Mouse (Mus musculus): Measurements from ENCODE around the gene Agbl4. TPM values are rescaled to one million over a fixed set of nuclear protein-coding genes. Genes with fewer than 3 reads are reported as not detected.

Gene Agbl4
- total RNA-seq, 2 experiments from 2014 or later: not detected

DNA sequence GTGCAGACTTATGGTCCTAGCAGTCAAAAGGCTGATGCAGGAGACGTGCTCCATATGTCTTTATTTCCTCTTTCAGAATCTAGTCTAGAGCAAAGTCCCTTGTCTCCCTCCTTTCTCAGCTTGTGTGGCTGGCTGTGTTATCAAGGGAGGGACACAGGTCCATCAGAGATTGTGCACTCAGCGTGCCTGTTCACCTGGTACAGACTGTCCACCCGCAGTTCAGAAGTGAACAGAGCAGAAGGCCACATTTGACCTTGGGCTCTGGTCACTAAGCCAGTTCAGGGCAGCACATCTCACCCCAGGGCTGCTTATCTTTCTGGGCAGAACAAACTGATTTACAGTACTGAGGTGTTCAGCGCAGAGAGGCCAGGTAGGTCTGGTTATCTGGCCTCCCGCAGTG, 1054.7 kb downstream of the Agbl4 start:
- no peak for TF ChIP-seq CTCF (IDR thresholded peaks at IDR 0.05)
- H3K4me3 ChIP-seq: no peak overlapping the region
- H3K27ac ChIP-seq: no peak overlapping the region
- intact Hi-C loops (cut with DNase I): no loop called here
- DNase-seq: no peak

GRCm38 (mm10) chr4:111453275-111453674, 1055.8 kb downstream of the Agbl4 start:
- DNase-seq: peak; percentile 22
- TF ChIP-seq CTCF (IDR thresholded peaks at IDR 0.05): no peak

DNA sequence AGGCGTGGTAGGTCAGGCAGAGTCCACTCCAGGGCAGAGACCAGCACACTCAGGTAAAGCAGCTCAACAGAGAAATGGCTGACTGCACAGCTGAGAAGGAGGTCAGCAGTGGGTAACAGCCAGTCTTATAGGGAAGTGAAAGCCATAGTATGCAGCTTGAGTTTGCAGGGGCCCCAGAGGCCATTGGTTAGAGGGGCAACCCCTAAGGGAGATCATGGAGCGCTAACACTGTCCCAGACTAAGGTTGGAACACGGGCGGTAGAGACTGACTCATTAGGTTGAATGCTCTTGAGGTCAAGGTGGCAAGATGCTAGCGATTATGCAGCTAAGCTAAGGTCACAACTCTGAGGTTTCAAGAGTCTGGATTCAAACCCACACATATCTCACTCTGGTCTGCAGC, 1058.2 kb downstream of the Agbl4 start:
- no peak overlapping the region for H3K27ac ChIP-seq
- intact Hi-C loops (cut with DNase I): no loop called here
- no peak for TF ChIP-seq CTCF (IDR thresholded peaks at IDR 0.05)
- DNase-seq: no peak
- no peak overlapping the region for H3K4me3 ChIP-seq

More at GRCm38 (mm10) chr4:111453275-111453674, 1055.8 kb downstream of the Agbl4 start:
- intact Hi-C loops (cut with DNase I): no loop called here
- Histone ChIP-seq H3K27ac (no peak overlapping the region), H3K4me3 (no peak overlapping the region)

- no peak for DNase-seq
- no peak for TF ChIP-seq CTCF (IDR thresholded peaks at IDR 0.05)
- no peak overlapping the region for H3K27ac ChIP-seq
- H3K4me3 ChIP-seq: no peak overlapping the region
- intact Hi-C loops (cut with DNase I): no loop called here
Measured at GRCm38 (mm10) chr4:111457568-111457967, 1060.1 kb downstream of the Agbl4 start.

GRCm38 (mm10) chr4:111467293-111467773, 1069.9 kb downstream of the Agbl4 start:
- intact Hi-C loops (cut with DNase I): no loop called here
- no peak for DNase-seq
- Histone ChIP-seq H3K27ac (no peak overlapping the region), H3K4me3 (no peak overlapping the region)
- TF ChIP-seq CTCF (IDR thresholded peaks at IDR 0.05): no peak

- Histone ChIP-seq H3K27ac (no peak overlapping the region), H3K4me3 (no peak overlapping the region)
- TF ChIP-seq CTCF (IDR thresholded peaks at IDR 0.05): no peak
- DNase-seq: no peak
- intact Hi-C loops (cut with DNase I): no loop called here
Measured at GRCm38 (mm10) chr4:111467796-111468195, 1070.3 kb downstream of the Agbl4 start.

DNA sequence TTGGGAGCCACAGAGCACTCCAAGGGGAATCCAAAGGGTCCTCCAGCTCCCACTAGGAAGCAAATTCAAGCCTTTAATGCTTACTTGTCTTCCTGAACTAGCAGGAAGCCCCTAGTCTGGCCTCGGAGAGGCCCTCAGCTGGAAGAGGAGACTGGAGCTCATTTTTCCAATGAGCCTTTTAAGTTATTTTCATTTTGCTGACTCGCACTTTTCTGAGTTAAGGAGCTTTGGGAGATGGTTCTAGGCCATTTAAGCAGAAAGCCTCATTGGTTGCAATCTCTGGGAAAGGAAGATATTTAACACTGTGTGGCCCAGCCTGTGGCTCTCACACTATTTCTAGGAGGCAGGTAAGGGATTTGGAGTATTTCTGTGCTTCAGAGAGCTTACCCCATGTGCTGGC, 1072.4 kb downstream of the Agbl4 start:
- DNase-seq: no peak
- Histone ChIP-seq H3K4me3 (no peak overlapping the region), H3K27ac (no peak overlapping the region)
- intact Hi-C loops (cut with DNase I): no loop called here
- TF ChIP-seq CTCF (IDR thresholded peaks at IDR 0.05): no peak

DNA sequence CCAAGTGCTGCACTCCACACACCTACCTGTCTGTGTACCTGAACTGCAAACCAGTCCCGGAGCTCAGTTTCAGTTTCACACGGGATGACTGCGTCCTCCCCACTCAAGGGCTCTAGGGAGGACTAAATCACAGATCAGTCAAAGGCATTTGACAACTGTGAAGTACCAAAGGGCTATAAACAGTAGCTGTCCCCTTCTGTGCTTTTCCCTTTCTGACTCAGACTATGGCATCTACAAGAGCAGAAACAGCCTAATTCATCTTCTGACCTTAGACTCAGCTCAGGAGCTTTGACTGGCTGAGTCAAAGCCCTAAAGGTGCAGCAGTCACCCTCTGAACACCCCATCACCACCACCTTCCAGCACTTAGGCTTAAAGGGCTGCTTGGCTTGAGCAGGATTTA, 1074.3 kb downstream of the Agbl4 start:
- Histone ChIP-seq H3K4me3 (no peak overlapping the region), H3K27ac (no peak overlapping the region)
- TF ChIP-seq CTCF (IDR thresholded peaks at IDR 0.05): no peak
- DNase-seq: no peak
- intact Hi-C loops (cut with DNase I): no loop called here

DNA sequence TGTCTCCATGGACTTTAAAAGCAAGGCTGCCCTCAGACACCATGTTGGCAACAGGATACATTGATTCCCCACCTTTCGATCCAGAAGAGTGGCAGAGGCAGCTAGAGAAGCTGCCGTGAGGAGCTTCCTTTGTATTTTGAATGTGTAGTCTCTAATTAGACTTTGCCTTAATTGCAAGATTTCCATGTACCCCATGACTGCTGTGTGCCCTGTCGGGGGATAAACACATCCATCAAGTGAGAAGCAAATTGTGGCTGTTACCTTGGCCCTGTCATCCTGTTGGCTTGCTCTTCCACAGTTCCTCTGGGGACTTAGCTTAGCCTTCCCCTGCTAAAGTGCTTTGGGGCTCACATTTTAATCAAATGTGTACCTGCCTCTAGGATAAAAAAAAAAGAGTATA, 1075.0 kb downstream of the Agbl4 start:
- intact Hi-C loops (cut with DNase I): no loop called here
- no peak for DNase-seq
- no peak overlapping the region for H3K27ac ChIP-seq
- no peak for TF ChIP-seq CTCF (IDR thresholded peaks at IDR 0.05)
- no peak overlapping the region for H3K4me3 ChIP-seq

- intact Hi-C loops (cut with DNase I): no loop called here
- no peak overlapping the region for H3K4me3 ChIP-seq
- no peak for TF ChIP-seq CTCF (IDR thresholded peaks at IDR 0.05)
- H3K27ac ChIP-seq: no peak overlapping the region
- DNase-seq: no peak
Measured at GRCm38 (mm10) chr4:111473014-111473413, 1075.6 kb downstream of the Agbl4 start.

DNA sequence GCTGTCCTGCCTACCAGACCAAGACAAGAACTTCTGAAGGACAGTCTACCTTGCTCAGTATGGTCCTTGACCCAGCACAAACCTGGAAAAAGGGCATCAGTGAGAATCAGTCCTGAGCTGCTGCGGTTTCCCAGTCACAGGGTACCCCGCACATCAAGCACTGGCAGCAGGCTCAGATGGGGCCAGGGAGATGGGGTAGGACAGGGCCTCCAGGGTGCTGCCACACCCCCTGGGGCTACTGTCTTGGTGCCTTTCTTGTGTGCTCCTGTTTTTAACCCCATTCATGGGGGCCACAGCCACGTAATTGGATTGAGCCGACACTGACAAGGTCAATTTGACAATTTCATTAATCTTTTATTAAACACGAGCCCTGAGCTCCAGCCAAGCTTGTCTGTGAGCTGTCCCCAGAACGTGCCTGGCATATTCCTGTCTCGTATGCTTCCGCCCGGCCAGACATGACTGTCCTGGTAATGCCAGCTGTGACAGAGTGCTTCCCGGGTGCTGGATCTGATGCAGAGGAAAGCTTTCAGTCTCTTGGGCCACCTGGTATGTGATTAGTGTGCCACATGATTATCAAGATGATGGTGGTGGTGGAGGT, 1078.0 kb downstream of the Agbl4 start:
- H3K27ac ChIP-seq: no peak overlapping the region
- no peak for TF ChIP-seq CTCF (IDR thresholded peaks at IDR 0.05)
- no peak overlapping the region for H3K4me3 ChIP-seq
- no peak for DNase-seq
- intact Hi-C loops (cut with DNase I): no loop called here

DNA sequence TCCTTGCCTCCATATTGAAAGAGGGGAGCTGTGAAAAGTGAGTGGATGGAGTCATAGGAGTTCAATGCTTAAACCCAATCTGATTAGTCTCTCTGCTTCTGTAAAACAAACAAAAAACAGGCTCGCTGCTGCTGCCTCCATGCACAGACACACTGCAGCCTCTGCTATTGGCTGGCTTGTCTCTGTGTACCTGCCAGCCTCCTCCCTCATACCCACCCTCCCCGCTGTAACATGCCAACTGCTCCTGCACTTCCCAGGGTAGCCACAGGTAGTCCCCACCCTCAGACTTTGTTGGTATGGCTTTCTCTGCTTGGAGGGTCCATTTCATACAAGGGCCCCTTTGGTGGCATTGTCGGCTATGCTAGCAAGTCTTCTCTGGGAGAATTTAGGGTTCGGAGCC, 1080.0 kb downstream of the Agbl4 start:
- intact Hi-C loops (cut with DNase I): no loop called here
- no peak overlapping the region for H3K4me3 ChIP-seq
- TF ChIP-seq CTCF (IDR thresholded peaks at IDR 0.05): no peak
- no peak for DNase-seq
- no peak overlapping the region for H3K27ac ChIP-seq

DNA sequence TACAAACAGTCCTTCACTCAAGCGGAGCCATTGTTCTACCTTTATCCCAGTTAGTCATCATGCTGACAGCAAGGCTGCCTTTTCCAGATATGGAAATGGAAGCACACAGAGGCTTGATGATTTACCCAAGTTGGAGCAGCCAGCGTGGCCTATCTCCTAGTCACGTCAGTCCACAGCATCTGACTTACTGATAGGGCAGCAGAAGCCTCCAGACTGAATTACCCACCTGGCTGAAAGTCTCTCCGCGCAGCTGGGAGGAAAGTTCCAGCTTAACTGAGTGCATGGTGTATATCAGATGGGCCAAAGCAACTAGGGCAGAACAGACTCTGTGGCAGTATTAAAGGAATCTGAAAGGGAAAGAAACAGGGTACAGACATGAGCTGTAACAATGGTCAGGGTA, 1086.0 kb downstream of the Agbl4 start:
- intact Hi-C loops (cut with DNase I): no loop called here
- no peak overlapping the region for H3K27ac ChIP-seq
- no peak for TF ChIP-seq CTCF (IDR thresholded peaks at IDR 0.05)
- H3K4me3 ChIP-seq: no peak overlapping the region
- no peak for DNase-seq

GRCm38 (mm10) chr4:111485189-111485588, 1087.7 kb downstream of the Agbl4 start:
- intact Hi-C loops (cut with DNase I): no loop called here
- H3K4me3 ChIP-seq: no peak overlapping the region
- no peak overlapping the region for H3K27ac ChIP-seq
- TF ChIP-seq CTCF (IDR thresholded peaks at IDR 0.05): no peak
- DNase-seq: peak; percentile 47
